Mouse (Mus musculus): ENCODE data around the gene Ebf3. TPM values are rescaled to one million over a fixed set of nuclear protein-coding genes. Genes with fewer than 3 reads are reported as not detected.

The Ebf3 gene
- total RNA-seq, 2 experiments from 2014 or later, result 8.9 to 10.9 TPM

Other genes with a start within 250 kb of the Ebf3 start
- 1 to 10 TPM; 6.9 to 7.8 TPM for gene 9430038I01Rik, start 96.3 kb upstream of the Ebf3 start, total RNA-seq (2021)
- 100 to 1,000 TPM; 133 to 136 TPM for gene Glrx3, start 123.2 kb upstream of the Ebf3 start, total RNA-seq (2021)

Measured in heart, postnatal 25 days (tissue).